Mouse (Mus musculus) embryonic facial prominence, embryonic 12.5 days (tissue): ENCODE measurements around the gene Cldn34c4. TPM values are rescaled to one million over a fixed set of nuclear protein-coding genes. Genes with fewer than 3 reads are reported as not detected.

ENCODE experiments used
- ATAC-seq: fragments of 200-750 bp; cut with Nextera tagmentation; 2 replicates; pipeline ENCODE4 v1.8.0; 2017; ENCODE audit not compliant: insufficient number of reproducible peaks, insufficient read depth, low FRiP score, low TSS enrichment
- H3K27ac ChIP-seq: fragments of 300-500 bp; sonication (generic); 2 replicates; pipeline ENCODE4 v1.5.1; 2016; ENCODE audit warnings: mild to moderate bottlenecking
- H3K27me3 ChIP-seq: fragments of 300-500 bp; sonication (generic); 2 replicates; pipeline ENCODE4 v1.6.1; 2016; ENCODE audit warnings: mild to moderate bottlenecking, moderate library complexity
- H3K36me3 ChIP-seq: fragments of 300-500 bp; sonication (generic); 2 replicates; pipeline ENCODE4 v1.6.1; 2016; ENCODE audit warnings: mild to moderate bottlenecking
- H3K4me1 ChIP-seq: fragments of 300-500 bp; sonication (generic); 2 replicates; pipeline ENCODE4 v1.6.1; 2016
- H3K4me2 ChIP-seq: fragments of 300-500 bp; sonication (generic); replicated peaks from 2 replicates; pipeline ENCODE4 v1.6.1; 2016; ENCODE audit warnings: mild to moderate bottlenecking, moderate library complexity
- H3K4me3 ChIP-seq: fragments of 300-500 bp; sonication (generic); 2 replicates; pipeline ENCODE4 v1.5.1; 2016; ENCODE audit warnings: mild to moderate bottlenecking
- H3K9ac ChIP-seq: fragments of 300-500 bp; sonication (generic); 2 replicates; pipeline ENCODE4 v1.6.1; 2016; ENCODE audit warnings: mild to moderate bottlenecking, moderate library complexity
- H3K9me3 ChIP-seq: fragments of 300-500 bp; sonication (generic); 2 replicates; pipeline ENCODE4 v1.6.1; 2016; ENCODE audit warnings: mild to moderate bottlenecking, moderate library complexity
- WGBS: fragments of 180-500 bp; shearing (Covaris S2); methylation state at CpG from one replicate; pipeline ENCODE4 v1.1.7; 2016; 5-methylcytosine and 5-hydroxymethylcytosine counted together
- polyA plus RNA-seq: library from polyadenylated mRNA; unstranded; fragments of >200 nt; fragmentation: Nextera tagmentation; extraction: Ambion mirVana; gene quantifications from 2 replicates; pipeline ENCODE4 v1.2.1, GENCODE M21; 2016

Cldn34c4 gene
- not detected in 2 replicates for polyA plus RNA-seq

DNA sequence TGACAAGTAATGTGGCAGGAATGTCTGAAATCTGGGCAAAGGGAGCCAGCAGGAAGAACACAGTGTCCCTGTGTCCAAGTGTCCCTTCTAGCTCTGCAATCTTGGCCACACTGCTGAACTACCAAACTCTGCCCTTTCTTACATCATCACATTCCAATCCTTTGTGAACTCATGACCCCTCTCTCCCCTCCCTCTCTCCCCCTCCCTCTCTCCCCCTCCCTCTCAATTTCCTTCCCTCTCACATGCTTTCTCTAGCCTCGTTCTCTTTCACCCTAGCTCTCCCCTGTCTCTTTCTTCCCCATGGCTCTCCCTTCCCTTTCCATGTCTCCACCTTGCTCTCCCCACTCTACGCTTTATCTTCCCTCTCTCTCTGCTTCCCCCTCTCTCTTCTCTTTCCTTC is at the start of gene Cldn34c4:
Gene Cldn34c4, minus strand, starts transcription at position 101 of the 400 bp plus-strand sequence.
- no peak within 1 kb of the TSS for H3K4me3 ChIP-seq
- no peaks in the 10 kb centered on the region for H3K36me3 ChIP-seq
- ATAC-seq = no peak
- no peaks in the 10 kb centered on the region for H3K9me3 ChIP-seq
- WGBS = 62% methylated on average over 2 of the region's 2 CpGs
- H3K27me3 ChIP-seq = no peaks in the 10 kb centered on the region
- no peak within 1 kb of the TSS for H3K27ac ChIP-seq
- H3K4me1 ChIP-seq = no peaks in the 10 kb centered on the region
- no peak within 1 kb of the TSS for H3K9ac ChIP-seq
- no peak within 1 kb of the TSS for H3K4me2 ChIP-seq

DNA sequence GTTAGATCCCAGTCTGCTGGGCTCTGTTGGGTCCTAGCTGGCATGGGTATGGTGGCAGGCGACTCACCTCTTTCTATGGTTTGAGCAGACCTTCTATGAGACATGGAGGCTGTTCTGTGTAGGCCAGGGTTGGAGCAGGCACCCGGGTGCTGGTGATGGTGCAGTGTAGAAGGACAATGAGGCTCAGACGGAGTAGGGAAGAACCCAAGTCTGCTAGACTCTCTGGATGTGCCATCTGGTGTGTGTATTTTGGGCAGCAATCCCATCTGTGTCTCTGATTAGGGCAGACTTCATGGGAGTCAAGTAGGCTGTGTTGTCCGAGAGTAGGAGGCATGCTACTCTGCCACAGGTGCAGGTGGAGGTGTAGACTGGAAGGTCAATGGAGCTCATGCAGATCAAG is 10.7 kb upstream of the Cldn34c4 start:
- 84% methylated on average over 4 of the region's 4 CpGs for WGBS
- H3K9me3 ChIP-seq = peaks cover 5% of the 10 kb centered on the region; the same call in 1 of the 2 replicates
- no peak overlapping the region for H3K4me2 ChIP-seq
- H3K27me3 ChIP-seq = no peaks in the 10 kb centered on the region
- no peaks in the 10 kb centered on the region for H3K4me1 ChIP-seq
- H3K36me3 ChIP-seq = no peaks in the 10 kb centered on the region
- no peak overlapping the region for H3K4me3 ChIP-seq
- no peak overlapping the region for H3K9ac ChIP-seq
- no peak overlapping the region for H3K27ac ChIP-seq
- no peak for ATAC-seq
